Mouse (Mus musculus): ENCODE results near the gene Hist1h2bp. TPM values are rescaled to one million over a fixed set of nuclear protein-coding genes. Genes with fewer than 3 reads are reported as not detected.

Gene Hist1h2bp
- not detected in 2 replicates for polyA plus RNA-seq (2021; fragmentation: Nextera tagmentation)
- long read RNA-seq, experiment 1, partial matches to known transcripts: 0 of 2 reads
- long read RNA-seq, experiment 1, other reads (novel, unspliced or antisense): 0 of 2 reads
- long read RNA-seq, experiment 2: 0 reads

DNA sequence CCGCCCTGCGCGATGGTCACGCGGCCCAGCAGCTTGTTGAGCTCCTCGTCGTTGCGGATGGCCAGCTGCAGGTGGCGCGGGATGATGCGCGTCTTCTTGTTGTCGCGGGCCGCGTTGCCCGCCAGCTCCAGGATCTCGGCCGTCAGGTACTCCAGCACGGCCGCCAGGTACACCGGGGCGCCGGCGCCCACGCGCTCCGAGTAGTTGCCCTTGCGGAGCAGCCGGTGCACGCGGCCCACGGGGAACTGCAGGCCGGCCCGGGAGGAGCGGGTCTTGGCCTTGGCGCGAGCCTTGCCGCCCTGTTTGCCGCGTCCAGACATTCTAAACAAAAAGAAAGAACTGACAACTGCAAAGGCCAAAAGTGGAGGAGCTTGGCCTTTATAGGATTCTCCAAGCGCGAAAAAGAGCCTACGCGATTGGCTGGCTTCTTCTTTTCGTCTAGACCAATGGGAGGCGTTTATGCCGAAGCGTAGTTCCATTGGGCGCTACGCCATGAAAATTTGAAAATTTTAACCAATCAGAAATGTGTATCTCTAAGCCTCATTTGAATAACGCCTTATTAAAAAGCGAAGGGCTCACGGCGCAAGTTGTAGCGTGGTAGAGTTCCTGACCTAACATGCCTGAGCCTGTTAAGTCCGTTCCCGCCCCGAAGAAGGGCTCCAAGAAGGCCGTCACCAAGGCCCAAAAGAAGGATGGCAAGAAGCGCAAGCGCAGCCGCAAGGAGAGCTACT, at the start of gene Hist1h2bp, which contains the start of gene Hist1h2an:
Gene Hist1h2bp (plus strand): TSS at position 563 of the 731 bp plus-strand sequence.
Gene Hist1h2an (minus strand): TSS at position 320 of the 731 bp plus-strand sequence.

GRCm38 (mm10) chr13:21750159-21751017, 36.9 kb upstream of the Hist1h2bp start, which contains the start of gene Hist1h4k:
Gene Hist1h4k (minus strand): TSS chr13:21750505.

DNA sequence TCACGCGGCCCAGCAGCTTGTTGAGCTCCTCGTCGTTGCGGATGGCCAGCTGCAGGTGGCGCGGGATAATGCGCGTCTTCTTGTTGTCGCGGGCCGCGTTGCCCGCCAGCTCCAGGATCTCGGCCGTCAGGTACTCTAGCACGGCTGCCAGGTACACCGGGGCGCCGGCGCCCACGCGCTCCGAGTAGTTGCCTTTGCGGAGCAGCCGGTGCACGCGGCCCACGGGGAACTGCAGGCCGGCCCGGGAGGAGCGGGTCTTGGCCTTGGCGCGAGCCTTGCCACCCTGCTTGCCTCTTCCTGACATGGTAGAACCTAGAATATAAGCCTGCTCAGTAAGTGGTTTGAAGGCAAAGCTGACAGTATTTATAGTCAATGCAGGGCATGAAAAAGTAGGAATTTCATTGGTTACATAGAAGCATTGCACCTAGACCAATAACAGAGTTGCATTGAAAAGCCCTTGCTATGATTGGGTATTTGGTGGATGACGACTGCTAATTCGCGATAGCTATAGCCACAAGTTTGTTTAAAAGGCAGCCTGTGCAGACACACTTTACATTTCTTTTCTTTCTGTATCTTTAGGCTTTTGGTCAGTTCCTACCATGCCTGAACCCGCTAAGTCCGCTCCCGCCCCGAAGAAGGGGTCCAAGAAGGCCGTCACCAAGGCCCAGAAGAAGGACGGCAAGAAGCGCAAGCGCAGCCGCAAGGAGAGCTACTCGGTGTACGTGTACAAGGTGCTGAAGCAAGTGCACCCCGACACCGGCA, 33.6 kb upstream of the Hist1h2bp start, which contains the start of the genes Hist1h2ak and Hist1h2bn:
Gene Hist1h2ak (minus strand): TSS at position 304 of the 762 bp plus-strand sequence.
Gene Hist1h2bn (plus strand): TSS at position 600 of the 762 bp plus-strand sequence.

DNA sequence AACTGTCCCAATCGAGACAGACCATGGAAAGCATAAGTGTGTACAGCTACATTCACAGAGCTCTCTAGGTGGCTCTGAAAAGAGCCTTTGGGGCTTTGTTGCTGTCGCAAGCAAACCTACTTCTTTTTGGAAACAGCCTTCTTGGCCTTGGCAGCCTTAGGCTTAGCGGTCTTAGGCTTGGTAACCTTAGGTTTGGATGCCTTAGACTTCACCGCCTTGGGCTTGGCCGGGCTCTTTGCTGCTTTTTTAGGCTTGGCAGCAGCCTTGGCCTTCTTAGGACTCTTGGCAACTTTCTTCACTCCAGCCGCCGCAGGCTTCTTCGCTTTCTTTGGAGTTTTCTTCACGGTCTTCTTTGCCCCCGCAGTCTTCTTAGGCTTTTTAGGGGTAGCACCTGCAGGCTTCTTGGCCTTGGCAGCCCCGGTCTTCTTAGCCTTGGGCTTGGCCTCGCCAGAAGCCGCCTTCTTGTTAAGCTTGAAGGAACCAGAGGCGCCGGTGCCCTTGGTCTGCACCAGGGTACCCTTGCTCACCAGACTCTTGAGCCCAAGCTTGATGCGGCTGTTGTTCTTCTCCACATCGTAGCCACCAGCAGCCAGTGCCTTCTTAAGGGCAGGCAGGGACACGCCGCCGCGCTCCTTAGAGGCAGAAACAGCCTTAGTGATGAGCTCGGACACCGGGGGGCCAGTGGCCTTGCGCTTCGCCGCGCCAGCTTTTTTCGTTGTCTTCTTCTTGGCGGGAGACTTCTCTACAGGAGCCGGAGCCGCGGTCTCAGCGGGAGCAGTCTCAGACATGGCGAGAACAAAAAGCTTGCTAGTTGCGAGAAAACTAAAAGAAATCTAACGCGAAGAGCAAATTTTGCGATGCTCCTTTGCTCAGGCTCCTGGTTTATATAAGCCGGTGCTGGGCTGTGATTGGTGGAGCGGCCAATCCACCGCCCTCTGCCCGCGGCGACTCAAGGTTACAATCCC, 7.2 kb upstream of the Hist1h2bp start, which contains the start of gene Hist1h1b:
Gene Hist1h1b (minus strand): TSS at position 859 of the 965 bp plus-strand sequence.

GRCm38 (mm10) chr13:21783255-21783617, 4.0 kb upstream of the Hist1h2bp start, which contains the start of gene Hist1h3i:
Gene Hist1h3i (minus strand): TSS chr13:21783370.

GRCm38 (mm10) chr13:21810073-21810472, 22.8 kb downstream of the Hist1h2bp start, which contains the start of the genes Hist1h2bq and Hist1h2ao:
Gene Hist1h2bq (minus strand): TSS chr13:21810197.
Gene Hist1h2ao (plus strand): TSS chr13:21810465.

DNA sequence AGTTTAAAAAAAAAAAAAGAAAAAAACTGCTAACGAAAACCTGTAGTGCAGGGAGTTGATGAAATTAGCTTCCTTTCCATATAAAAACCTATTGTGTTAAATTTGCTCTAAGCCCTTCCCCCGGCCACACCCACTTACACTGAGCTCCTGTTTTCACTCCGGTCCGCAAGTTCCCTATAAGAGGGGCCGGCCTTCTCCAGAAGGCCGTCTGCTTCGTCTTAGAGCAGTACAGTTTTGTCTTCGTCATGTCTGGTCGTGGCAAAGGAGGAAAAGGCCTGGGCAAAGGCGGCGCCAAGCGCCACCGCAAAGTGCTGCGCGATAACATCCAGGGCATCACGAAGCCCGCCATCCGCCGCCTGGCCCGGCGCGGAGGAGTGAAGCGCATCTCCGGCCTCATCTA, 24.3 kb downstream of the Hist1h2bp start, which contains the start of gene Hist1h4m:
Gene Hist1h4m (plus strand): TSS at position 208 of the 400 bp plus-strand sequence.

DNA sequence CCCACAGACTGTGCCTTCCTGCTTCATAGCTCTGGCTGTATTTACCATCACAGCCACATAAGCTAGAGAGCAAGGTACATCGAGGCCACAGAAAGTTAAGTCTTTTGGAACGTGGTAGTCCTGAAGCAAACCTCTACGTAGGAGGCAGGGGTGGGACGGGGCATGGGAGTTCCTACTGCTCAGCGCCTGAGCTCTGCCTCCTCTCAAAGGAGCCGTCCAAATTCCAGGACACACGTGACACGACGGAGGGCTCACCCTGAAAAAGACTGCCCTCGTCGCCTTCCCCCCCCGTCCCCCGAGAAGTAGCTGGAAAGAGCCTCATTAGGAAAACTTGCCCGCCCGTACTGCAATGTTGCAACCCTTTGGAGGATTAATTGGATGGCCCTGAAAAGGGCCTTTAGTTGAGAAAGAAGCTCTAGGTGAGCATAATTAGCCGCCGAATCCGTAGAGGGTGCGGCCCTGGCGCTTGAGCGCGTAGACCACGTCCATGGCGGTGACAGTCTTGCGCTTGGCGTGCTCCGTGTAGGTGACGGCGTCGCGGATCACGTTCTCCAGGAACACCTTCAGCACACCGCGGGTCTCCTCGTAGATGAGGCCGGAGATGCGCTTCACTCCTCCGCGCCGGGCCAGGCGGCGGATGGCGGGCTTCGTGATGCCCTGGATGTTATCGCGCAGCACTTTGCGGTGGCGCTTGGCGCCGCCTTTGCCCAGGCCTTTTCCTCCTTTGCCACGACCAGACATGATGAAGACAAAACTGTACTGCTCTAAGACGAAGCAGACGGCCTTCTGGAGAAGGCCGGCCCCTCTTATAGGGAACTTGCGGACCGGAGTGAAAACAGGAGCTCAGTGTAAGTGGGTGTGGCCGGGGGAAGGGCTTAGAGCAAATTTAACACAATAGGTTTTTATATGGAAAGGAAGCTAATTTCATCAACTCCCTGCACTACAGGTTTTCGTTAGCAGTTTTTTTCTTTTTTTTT, 44.4 kb downstream of the Hist1h2bp start, which contains the start of gene Hist1h4n:
Gene Hist1h4n (minus strand): TSS at position 779 of the 977 bp plus-strand sequence.

DNA sequence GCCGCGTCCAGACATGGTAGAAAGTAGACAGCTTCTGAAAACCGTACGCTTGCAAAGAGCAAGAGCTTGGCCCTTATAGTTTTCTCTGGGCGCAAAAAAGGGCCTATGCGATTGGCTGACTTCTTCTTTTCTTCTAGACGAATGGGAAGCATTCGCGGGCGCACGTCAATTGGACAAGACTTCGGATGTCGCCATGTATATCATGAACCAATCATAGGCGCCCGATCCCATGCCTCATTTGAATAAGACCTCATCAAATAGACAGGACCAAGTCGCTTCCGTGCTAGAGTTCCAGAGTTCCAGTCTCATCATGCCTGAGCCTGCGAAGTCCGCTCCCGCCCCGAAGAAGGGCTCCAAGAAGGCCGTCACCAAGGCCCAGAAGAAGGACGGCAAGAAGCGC, 46.2 kb downstream of the Hist1h2bp start, which contains the start of the genes Hist1h2ap and Hist1h2br:
Gene Hist1h2ap (minus strand): TSS at position 47 of the 400 bp plus-strand sequence.
Gene Hist1h2br (plus strand): TSS at position 283 of the 400 bp plus-strand sequence.

Other genes starting within 250 kb of the Hist1h2bp start
- gene Olfr1366, start 244.7 kb upstream of the Hist1h2bp start, polyA plus RNA-seq (2021; fragmentation: Nextera tagmentation): 0.09 TPM in 1 of 2 replicates, not detected in the other
- gene Olfr1535, start 227.6 kb upstream of the Hist1h2bp start, polyA plus RNA-seq (2021; fragmentation: Nextera tagmentation): 0.06 TPM in 1 of 2 replicates, not detected in the other
- gene Olfr1364, start 205.7 kb upstream of the Hist1h2bp start, polyA plus RNA-seq (2021; fragmentation: Nextera tagmentation): not detected in 2 replicates
- gene Olfr1362, start 173.4 kb upstream of the Hist1h2bp start, polyA plus RNA-seq (2021; fragmentation: Nextera tagmentation): not detected in 2 replicates
- gene Olfr11, start 144.9 kb upstream of the Hist1h2bp start, polyA plus RNA-seq (2021; fragmentation: Nextera tagmentation): not detected in 2 replicates
- gene Olfr1361, start 124.1 kb upstream of the Hist1h2bp start, polyA plus RNA-seq (2021; fragmentation: Nextera tagmentation): not detected in 2 replicates
- gene Olfr1360, start 110.1 kb upstream of the Hist1h2bp start, polyA plus RNA-seq (2021; fragmentation: Nextera tagmentation): not detected in 2 replicates
- gene Olfr1359, start 89.3 kb upstream of the Hist1h2bp start, polyA plus RNA-seq (2021; fragmentation: Nextera tagmentation): not detected in 2 replicates
- gene Hist1h2bl, start 71.3 kb upstream of the Hist1h2bp start, polyA plus RNA-seq (2021; fragmentation: Nextera tagmentation): not detected in 2 replicates
- gene Hist1h2ai, start 71.0 kb upstream of the Hist1h2bp start, polyA plus RNA-seq (2021; fragmentation: Nextera tagmentation): not detected in 2 replicates
- not detected in 2 replicates for gene Hist1h3h, start 69.8 kb upstream of the Hist1h2bp start, polyA plus RNA-seq (2021; fragmentation: Nextera tagmentation)
- gene Hist1h2bm, start 65.4 kb upstream of the Hist1h2bp start, polyA plus RNA-seq (2021; fragmentation: Nextera tagmentation): not detected in 2 replicates
- gene Hist1h4j, start 52.4 kb upstream of the Hist1h2bp start, polyA plus RNA-seq (2021; fragmentation: Nextera tagmentation): 0.83 and 0.92 TPM in 2 replicates
- gene Hist1h4k, start 37.0 kb upstream of the Hist1h2bp start, polyA plus RNA-seq (2021; fragmentation: Nextera tagmentation): 0.70 and 3.0 TPM in 2 replicates
- 1.8 TPM in 1 of 2 replicates, not detected in the other for gene Hist1h2ak, start 33.6 kb upstream of the Hist1h2bp start, polyA plus RNA-seq (2021; fragmentation: Nextera tagmentation)
- gene Hist1h2bn, start 33.3 kb upstream of the Hist1h2bp start, polyA plus RNA-seq (2021; fragmentation: Nextera tagmentation): 1.0 and 2.3 TPM in 2 replicates
- 0.59 and 0.97 TPM in 2 replicates for gene Hist1h1b, start 6.8 kb upstream of the Hist1h2bp start, polyA plus RNA-seq (2021; fragmentation: Nextera tagmentation)
- gene Hist1h3i, start 4.1 kb upstream of the Hist1h2bp start, polyA plus RNA-seq (2021; fragmentation: Nextera tagmentation): 1.7 and 2.9 TPM in 2 replicates
- 2.4 TPM in 1 of 2 replicates, not detected in the other for gene Hist1h2an, start 243 bp upstream of the Hist1h2bp start, polyA plus RNA-seq (2021; fragmentation: Nextera tagmentation)
- gene Hist1h2bq, start 22.7 kb downstream of the Hist1h2bp start, polyA plus RNA-seq (2021; fragmentation: Nextera tagmentation): 0.40 and 1.2 TPM in 2 replicates
- gene Hist1h2ao, start 23.0 kb downstream of the Hist1h2bp start, polyA plus RNA-seq (2021; fragmentation: Nextera tagmentation): not detected in 2 replicates
- 1.8 and 3.3 TPM in 2 replicates for gene Hist1h4m, start 24.3 kb downstream of the Hist1h2bp start, polyA plus RNA-seq (2021; fragmentation: Nextera tagmentation)
- 0.64 and 2.7 TPM in 2 replicates for gene Hist1h4n, start 44.7 kb downstream of the Hist1h2bp start, polyA plus RNA-seq (2021; fragmentation: Nextera tagmentation)
- gene Hist1h2ap, start 46.0 kb downstream of the Hist1h2bp start, polyA plus RNA-seq (2021; fragmentation: Nextera tagmentation): 68.6 TPM in 2 replicates
- gene Hist1h2br, start 46.3 kb downstream of the Hist1h2bp start, polyA plus RNA-seq (2021; fragmentation: Nextera tagmentation): not detected in 2 replicates
- 1.6 and 2.5 TPM in 2 replicates for gene Zfp184, start 157.6 kb downstream of the Hist1h2bp start, polyA plus RNA-seq (2021; fragmentation: Nextera tagmentation)
- gene Pom121l2, start 193.7 kb downstream of the Hist1h2bp start, polyA plus RNA-seq (2021; fragmentation: Nextera tagmentation): 0.10 TPM in 1 of 2 replicates, not detected in the other
- 1.7 and 1.9 TPM in 2 replicates for gene Prss16, start 222.3 kb downstream of the Hist1h2bp start, polyA plus RNA-seq (2021; fragmentation: Nextera tagmentation)
- gene Hist1h2ah, start 248.1 kb downstream of the Hist1h2bp start, polyA plus RNA-seq (2021; fragmentation: Nextera tagmentation): not detected in 2 replicates
- not detected in 2 replicates for gene Hist1h2bk, start 248.4 kb downstream of the Hist1h2bp start, polyA plus RNA-seq (2021; fragmentation: Nextera tagmentation)

Data from left cerebral cortex, adult 6 months (tissue).